Mouse (Mus musculus): ENCODE measurements around the gene Ncoa7.
"Not testable (repeated sequence)": the region's sequence is repeated elsewhere in the genome, so short reads cannot be mapped to it uniquely, and the experiment has no call there.

Gene Ncoa7

DNA sequence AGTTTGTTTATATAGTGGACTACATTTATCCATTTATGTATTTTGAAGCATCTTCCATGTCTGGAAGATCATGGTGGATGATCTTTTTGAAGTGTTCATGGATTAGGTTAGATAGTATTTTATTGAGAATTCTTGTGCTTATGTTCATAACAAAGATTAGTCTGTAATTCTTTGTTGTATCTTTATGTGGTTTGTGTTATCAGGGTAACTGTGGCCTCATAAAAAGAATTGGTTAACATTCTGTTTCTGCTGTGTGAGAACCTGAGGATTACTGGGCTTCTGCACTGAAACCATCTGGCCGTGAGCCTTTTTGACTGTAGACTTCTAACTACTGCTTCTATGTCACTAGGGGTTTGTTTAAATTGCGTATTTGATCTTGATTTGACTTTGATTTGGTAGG, 136.5 kb downstream of the Ncoa7 start:
- DNase-seq (ENCODE audit: low spot score in 2 of 2): no peak

DNA sequence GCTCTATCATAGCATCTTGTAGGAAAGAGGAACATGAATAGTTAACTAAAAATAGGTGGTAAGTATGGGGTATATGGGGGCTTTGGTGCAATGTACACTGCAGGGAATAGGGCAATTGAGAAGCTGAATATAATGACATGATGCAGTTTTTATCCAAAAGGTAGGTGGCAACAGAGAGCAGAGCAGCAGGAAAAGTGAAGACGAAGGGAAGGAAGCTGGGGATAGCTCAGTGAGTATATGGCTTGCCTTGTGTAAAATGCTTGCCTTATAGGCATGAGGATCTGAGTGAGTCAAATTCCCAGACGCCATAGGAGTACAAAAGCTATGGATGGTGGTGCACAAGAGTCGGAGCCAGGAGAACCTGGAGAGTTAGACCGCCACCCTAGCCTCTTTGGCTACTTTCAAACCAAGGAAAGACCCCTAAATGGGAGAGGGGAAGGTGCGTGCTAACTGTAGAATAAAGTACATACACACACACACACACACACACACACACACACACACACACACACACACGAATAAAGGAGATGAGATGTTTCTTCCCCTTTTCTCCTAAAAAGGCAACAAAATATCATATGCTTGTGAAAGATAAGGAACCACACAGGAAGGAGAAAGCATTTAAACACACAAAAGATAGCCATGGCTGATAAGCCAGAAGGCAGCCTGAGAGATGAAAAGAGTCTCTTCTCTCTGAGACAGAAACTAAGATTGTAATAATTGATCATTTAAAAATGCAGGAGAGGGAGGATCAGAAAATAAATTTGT, 142.4 kb downstream of the Ncoa7 start:
- DNase-seq (ENCODE audit: low spot score in 2 of 2): no peak

DNA sequence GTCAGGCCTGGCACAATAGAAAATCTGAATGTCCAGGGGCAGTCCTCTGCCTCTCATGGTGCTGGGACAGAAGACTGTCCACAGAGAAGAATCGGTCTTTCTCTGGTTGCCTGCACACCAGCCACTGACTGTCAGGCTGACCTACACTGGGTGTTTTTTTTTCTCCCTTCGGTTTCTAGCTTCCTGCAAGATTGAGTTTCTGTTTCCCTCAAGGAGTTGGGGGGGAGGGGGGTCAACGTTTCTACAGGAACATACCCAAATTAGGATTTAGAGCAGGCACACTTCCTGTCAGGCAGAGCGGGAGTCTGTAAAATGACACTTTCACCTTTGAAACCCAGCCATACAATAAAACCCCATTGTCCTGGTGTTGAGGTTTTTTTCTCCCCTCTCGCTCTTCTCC, 147.5 kb downstream of the Ncoa7 start:
- no peak for DNase-seq (ENCODE audit: low spot score in 2 of 2)

DNA sequence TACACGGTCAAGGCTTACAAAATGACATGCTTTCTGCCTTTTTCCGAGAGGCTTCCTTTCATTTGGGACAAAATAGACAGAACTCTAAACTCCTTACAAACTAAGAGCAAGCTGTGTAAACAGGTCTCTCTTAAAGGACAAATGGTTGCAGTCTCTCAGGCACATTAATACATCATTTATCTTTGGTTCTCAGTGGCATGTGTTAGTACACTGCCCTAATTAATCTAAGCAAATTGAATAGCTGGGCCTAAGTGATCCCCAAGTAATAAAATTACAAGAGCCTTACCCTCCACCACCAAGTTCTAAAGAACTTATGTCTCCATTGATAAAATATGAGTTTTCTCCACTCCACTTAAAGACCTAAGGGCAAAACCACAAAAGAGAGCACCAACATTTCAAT, 155.4 kb downstream of the Ncoa7 start:
- no peak for DNase-seq (ENCODE audit: low spot score in 2 of 2)

DNA sequence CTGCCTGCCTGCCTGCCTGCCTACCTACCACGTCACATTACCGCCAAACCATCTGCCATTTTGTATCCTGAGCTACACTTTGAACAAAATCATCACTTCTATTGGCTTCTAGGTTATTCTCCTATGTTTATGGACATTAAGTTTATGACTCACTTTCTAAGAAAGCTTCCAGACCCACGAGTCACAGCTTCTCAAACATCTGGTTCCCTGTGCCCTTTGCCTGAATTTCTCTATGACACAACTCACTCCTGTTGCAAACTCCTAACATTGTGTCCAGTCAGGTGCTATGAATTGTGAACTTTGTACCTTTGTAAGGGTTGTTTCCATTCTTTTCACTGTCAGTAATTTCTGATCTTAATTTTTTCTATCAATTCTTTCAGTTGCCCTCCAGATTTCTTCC, 164.9 kb downstream of the Ncoa7 start:
- no peak for DNase-seq (ENCODE audit: low spot score in 2 of 2)

DNA sequence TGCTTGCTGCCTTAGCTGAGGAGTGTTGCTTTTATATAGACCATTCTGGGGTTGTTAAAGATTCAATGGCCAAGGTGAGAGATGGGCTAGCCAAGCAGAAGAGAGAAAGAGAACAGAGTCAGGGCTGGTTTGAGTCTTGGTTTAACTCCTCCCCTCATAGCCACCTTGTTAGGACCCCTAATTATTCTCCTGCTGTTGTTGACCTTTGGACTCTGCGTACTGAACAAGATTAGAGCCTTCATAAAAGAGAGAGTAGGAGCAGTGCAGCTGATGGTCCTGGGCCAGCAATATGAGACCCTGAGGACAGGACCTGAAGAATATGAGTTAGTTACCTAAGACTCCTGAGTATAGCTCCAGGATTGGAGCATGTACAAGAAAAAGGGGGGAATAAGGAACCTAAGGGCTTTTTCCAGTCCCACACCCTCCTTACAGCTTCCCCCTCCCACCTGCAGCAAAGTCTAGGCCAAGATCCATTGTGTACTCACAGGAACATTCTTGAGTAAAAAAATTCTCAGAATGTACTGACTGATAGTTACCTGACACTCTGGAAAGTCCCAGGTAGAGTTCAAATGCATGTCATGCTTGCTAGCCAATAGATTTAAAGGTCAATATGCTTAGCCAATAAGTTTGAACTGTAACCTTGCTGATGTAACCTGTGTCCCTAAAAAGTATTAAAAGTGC, 166.5 kb downstream of the Ncoa7 start:
- DNase-seq (ENCODE audit: low spot score in 2 of 2): not testable (repeated sequence)

DNA sequence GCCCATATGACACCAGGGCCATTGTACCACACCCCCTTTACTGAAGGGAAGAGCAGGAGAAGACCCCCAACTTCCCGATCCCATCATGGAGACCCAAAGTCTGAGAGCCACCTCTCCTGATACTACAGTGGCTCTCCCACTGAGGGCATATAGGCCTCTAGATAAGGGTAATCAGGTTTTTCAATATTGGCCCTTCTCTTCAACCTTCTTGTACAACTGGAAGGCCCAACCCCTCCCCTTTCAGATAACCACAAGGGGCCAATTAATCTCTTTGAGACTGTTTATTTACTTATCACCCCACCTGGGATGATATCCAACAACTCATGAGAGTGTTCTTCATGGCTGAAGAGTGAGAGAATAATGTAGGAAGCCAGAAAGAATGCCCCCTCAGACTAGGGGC, 170.4 kb downstream of the Ncoa7 start:
- no peak for DNase-seq (ENCODE audit: low spot score in 2 of 2)

DNA sequence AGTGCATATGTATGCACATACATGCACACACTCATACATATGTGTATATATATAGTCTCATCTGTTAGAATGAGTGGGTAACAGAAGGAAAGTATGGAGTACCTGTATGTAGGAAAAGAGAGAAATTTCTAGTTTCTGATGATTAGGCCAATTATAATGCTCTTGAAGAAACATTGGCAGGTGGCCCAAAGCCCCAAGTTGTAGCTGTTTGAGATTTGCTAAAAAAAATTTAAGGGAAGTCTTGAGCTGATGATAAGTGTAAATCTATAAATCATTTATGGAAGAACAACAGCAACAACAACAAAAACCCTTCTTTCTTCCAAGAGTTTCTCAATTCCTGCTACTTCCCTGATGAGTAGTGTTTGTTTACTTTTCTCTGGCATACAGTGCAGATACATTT, 173.1 kb downstream of the Ncoa7 start:
- no peak for DNase-seq (ENCODE audit: low spot score in 2 of 2)

DNA sequence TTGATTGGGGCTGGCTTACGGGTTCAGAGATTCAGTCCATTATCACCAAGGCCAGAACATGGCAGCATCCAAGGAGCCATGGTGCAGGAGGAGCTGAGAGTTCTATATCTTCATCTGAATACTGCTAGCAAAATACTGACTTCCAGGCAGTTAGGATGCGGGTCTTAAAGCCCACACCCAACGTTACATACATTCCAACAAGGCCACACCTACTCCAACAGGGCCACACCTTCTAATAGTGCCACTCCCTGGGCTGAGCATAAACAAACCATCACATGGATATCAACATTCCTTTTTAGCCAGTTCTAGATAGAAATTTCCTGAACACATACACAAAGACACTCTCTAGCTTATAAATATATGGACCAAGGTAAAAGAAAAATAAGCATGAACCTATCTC, 173.6 kb downstream of the Ncoa7 start, which contains the start of gene Hint3:
Gene Hint3 (minus strand): TSS at position 120 of the 400 bp plus-strand sequence.
- no peak for DNase-seq (ENCODE audit: low spot score in 2 of 2)

DNA sequence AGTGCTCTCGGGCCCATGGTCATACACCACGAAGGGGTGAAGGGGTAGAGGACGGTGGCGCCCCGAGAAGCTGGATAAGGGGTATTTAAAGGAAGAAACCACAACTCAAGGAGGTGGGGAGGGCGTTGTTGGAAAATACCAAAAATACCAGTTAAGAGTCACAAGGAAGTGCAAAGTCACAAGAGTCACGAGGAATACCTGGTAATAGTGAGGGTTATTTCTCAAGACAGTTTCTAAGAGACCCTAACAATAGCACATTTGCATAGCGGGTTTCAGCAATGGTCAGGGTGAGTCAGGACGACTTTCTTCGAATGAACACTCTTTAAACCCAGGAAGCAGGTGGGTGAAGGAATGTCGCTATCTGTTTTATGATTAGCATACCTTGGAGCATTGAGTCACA, 174.7 kb downstream of the Ncoa7 start:
- DNase-seq (ENCODE audit: low spot score in 2 of 2): not testable (repeated sequence)

DNA sequence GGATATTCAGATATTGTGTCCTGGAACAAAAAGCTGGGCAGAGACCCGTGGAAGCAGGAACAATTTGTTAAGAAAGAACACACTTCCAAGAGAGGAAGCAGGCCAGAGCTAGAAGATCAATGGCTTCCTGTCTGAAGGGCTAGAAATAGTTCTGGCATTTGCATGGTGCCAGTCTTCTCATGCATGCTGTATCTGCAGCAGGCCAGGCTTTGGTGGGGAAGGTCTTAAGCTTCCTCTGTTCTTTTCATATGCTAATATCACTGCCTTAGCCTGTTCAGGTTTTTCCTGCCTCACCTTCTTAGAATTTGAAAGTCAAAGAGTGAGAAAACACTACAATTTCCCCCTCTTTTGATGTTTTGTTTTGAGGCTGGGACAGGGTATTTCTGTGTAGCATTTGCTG, 175.6 kb downstream of the Ncoa7 start:
- no peak for DNase-seq (ENCODE audit: low spot score in 2 of 2)

DNA sequence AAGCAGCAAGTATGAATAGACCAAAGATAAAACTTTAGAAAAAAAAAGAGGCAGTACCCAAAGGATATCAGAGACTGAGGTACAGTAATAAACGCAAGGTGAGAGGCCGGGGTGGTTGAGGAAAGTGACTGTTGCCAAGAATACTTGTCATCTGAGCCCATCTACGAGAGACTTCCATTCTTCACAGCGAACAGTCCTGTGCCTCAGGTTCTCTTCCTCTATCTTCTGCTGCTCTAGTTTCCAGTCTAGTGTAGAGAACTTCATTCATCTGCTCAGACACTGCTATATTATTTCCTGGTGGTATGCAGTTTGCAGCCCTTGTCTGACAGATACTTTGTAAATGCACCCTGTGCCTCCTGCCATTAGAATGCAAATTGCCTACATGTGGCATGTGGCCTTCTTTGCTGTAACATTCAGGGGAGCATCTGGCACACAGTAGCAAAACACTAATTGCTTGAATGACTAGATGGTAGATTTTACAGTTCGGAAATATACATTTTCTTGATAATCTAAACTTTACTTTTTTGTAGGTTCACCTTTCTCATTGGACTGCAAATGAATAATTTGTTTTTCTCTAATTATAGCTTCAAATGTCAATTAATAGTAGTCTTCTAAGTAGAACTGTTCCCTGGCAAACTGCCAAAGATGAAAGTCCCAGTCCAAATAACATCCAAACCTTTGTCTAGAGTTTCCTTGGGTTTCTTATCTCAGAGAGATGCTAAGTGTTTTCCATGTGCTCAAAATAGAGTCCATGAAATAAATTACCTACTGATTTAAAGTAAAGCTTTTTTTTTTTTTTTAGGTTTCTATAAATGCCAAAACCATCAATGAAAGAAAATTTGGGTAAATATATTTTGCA, 178.7 kb downstream of the Ncoa7 start:
- no peak for DNase-seq (ENCODE audit: low spot score in 2 of 2)

DNA sequence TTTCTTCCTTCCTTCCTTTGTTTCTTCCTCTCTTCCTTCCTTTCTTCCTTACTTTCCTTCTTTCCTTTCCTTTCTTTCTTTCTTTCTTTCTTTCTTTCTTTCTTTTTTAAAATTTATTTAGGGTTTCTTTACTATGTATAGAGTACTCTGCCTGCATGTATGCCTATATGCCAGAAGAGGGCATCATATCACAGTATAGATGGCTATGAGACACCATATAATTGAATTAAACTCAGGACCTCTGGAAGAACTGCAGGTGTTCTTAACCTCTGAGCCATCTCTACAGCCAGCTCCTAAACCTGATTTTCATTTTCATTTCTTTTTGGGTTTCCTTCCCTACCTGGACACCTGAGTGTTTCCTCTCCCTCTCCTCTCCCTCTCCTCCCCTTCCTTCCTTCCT, 180.2 kb downstream of the Ncoa7 start:
- no peak for DNase-seq (ENCODE audit: low spot score in 2 of 2)

DNA sequence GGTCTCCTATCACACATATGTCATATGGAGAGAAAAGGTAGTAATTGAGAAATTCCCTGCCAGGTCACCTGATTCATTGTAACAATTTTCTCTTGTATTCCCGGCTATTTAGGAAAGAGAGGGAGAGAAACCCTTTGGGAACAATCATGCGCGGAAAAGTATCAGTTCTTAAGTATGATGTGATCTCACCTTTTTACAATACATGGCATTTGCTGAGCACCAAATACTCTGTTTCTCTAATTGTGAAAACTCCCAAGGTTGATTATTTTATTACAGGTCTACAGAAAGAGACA, 184.3 kb downstream of the Ncoa7 start:
- DNase-seq (ENCODE audit: low spot score in 2 of 2): no peak

DNA sequence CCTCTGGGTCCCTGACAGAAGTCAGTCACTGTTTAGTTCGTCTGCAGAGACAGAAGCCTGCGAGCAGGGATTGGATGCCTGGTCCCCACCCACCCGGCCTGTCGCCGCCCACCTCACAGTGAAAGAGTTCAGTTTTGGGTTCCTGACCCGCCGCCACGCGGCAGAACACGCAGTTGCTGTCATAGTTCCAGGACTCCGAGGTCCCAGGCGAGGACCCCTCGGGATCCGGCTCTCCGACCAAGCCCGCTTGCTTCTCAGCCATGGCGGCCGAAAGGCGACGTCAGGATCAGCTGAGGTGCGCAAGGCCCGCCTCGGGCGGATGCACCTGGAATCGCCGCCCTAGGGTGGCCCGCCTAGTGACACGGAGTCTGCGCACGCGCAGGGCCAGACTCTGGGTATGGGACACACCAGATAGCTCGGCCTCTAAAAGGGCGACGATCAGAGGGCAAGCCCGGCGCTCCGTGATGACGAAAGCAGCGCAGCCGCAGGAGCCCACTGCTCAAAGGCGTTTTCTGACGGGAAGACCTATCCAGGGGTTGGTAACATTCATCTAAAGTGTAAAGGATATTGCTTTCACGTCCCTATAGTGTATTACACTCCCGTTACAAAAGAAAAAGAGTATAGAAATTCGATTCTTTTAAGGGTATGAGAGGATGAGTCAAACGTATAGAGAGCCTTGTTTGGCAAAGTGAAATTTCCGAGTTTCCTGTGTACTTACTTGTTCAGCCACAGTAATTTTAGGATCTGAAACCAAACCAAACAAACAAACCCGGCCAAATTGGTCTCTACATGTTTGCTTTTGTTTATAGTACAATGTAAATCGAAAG, 184.8 kb downstream of the Ncoa7 start:
- DNase-seq (ENCODE audit: low spot score in 2 of 2): peak; percentile 95 to 99

DNA sequence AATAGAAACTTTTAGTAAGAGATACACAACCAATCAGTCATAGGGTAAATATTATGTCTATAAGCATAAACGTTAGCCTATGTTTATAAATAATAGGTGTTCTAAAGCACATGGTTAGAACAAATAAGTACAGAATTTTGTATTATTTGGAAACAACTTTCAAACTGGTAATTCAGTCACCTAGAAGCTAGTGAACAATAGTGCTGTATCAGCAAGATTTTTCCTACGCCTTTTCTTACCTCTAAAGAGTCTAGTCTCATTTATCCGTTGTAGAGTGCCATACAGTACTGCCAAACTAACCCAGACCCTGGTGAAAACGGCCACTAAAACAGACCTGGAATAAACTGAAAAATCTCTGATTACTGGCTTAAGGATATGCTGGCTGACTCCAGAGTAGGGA, 190.1 kb downstream of the Ncoa7 start:
- DNase-seq (ENCODE audit: low spot score in 2 of 2): no peak

DNA sequence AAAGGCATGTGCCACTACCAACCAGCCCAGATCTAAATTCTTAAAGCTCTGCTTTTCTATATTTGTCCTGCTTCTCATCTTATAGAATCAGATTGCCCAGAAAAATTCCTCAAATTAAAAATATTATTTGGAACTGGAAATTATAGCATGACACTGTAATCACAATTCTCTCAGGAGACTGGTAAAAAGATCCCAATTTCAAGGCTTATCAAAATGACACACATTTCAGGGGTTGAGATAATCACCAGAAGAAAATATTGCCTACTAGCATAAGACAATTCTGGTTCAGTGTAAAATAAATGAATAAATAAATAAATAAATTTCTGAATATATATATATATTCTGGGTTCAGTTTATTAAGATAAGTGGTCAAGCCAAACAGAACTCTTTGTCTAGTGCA, 193.5 kb downstream of the Ncoa7 start:
- no peak for DNase-seq (ENCODE audit: low spot score in 2 of 2)

DNA sequence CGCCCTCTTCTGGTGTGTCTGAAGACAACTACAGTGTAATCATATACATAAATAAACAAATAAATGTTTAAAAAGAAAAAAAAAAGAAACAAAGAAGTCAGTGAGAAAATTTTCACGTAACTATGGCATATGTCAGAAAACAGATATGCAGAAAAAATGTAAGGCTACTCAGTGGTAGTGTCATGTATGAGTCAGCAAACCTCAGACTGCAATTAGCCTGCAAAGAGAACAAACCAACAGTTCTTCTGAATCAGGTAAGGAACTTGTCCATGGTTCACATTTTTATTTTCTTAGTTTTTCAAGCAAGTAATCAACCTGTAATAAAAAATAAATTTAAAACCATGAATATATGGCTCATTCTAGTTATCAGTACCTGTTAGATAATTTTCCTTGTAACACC, 195.0 kb downstream of the Ncoa7 start:
- DNase-seq (ENCODE audit: low spot score in 2 of 2): no peak

DNA sequence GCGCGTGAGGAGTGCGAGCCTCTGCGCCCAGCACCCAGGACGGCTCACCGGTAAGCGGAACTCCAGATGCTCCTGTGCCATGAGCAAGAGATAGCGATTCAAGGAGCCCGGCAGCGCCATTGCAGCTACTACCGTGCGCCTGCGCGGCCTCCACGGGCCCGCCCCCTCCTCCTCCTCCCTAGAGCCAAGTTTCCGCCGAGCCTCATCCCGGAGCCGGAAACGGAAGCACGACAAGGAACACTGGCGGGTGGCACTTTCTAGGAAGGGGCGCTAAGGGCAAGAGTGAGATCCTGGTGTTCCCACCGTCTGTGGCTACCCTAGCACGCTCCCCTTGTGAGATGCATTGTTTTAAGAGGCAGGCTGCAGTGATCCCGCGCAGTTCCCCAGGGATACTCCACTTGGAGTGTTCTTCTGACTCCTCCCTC, 202.6 kb downstream of the Ncoa7 start, which contains the start of gene Trmt11:
Gene Trmt11 (minus strand): TSS at position 208 of the 425 bp plus-strand sequence.
- peak; percentile 87 to 91 for DNase-seq (ENCODE audit: low spot score in 2 of 2)

DNA sequence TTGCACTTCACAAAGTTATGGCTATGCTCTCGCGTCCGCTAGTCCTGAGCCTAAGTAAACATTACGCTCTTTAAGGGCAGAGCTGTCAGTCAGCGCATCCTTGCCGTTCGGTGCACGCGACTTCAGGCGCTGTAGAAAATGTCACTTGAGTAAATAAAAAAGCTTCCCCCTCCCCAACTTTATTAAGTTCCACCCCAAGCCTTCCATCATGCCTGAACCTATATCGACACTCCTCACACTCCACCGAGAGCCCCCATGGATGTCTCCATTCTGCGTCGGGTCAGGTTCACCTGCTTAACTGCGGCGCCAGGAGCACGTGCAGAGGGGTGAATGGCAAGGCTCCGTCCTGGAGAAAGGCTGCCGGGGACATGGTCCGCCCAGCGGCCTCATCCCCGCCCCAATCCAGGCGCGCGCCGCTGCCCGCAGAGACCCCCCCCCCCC, 203.0 kb downstream of the Ncoa7 start:
- DNase-seq (ENCODE audit: low spot score in 2 of 2): no peak

DNA sequence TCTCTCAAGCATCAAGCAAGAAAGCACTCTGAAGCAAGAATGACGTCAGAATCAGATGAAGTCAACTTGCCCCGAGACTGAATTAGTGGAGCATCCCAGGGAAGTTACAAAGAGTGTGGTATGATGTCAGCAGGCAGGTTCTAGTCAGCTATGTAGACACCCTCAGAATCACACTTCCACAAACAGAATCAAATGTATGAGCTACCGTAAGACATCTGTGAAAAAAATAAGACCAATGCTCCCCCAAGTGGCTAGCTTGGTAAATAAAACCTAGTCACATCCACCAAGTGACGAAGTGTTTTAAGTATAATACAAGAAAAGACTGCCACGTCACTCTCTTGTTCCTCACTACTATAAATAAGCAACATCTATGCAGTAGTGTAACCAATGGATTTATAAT, 216.1 kb downstream of the Ncoa7 start:
- DNase-seq (ENCODE audit: low spot score in 2 of 2): no peak

DNA sequence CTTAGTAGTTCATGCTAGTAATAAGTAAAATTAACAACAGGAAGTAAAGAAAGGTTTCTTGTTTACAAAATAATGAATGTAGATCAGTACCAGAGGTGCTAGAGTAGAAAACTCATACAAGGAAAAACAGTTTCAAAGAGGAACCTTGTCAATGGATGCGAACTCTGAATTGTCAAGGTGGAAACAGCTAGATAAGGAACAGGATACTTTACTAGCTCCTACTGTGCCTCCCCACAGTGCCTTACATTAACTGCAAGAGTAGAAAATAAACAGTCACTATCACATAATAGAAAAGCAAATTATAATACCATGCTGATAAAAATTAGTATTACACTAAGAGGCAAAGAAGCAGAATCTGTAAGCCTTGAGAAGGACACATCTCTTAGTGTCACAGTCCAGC, 217.4 kb downstream of the Ncoa7 start:
- DNase-seq (ENCODE audit: low spot score in 2 of 2): no peak

Measured in urinary bladder, postnatal 36 days (tissue).